Mouse (Mus musculus): ENCODE results near the gene Fam107b.

DNA sequence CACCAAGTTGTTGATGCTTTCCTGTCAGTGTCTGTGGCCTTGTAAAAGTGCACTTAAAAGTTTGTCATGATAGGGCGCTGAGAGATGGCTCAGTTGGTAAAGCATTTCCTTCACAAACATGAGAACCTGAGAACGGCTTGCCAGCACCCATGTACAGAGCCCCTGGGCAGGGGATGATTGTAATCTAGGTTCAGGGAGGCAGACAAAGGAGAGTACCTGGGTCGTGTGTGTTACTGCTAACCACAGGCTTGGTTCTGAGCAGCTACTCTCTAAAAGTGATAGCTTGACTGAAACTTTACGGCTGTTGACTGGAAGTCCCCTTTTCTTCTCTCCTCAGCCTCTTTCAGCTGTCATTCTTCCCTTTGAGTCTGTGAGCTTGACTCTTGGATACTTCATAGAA, 147.6 kb downstream of the Fam107b start:
- TF ChIP-seq CHD2 (IDR thresholded peaks at IDR 0.05; ENCODE audit: low read depth, low read length), result no peak
- no peak for TF ChIP-seq ZC3H11A (IDR thresholded peaks at IDR 0.05; ENCODE audit: borderline replicate concordance, low read depth, low read length)
- no peak for TF ChIP-seq ZNF384 (IDR thresholded peaks at IDR 0.05; ENCODE audit: low read depth, low read length)
